Mouse (Mus musculus) stomach, postnatal 0 days (tissue): ENCODE data around the gene Dock1. TPM values are rescaled to one million over a fixed set of nuclear protein-coding genes. Genes with fewer than 3 reads are reported as not detected.
A peak's percentile ranks its signal among the peaks of the same experiment; 100 is the strongest.

Source experiments
- ATAC-seq: fragments of 200-750 bp; cut with Nextera tagmentation; 2 replicates; pipeline ENCODE4 v1.8.0; 2017; ENCODE audit not compliant: low FRiP score, low TSS enrichment
- DNase-seq: peaks from one replicate; pipeline ENCODE4 v3.0.0-alpha.2; 2016; ENCODE audit warnings: low spot score
- H3K27ac ChIP-seq: fragments of 300-500 bp; sonication (generic); replicated peaks from 2 replicates; pipeline ENCODE4 v1.5.1; 2014; ENCODE audit warnings: mild to moderate bottlenecking, control low read depth
- H3K27me3 ChIP-seq: fragments of 300-500 bp; sonication (generic); 2 replicates; pipeline ENCODE4 v1.6.1; 2014; ENCODE audit warnings: low read length; ENCODE audit not compliant: control insufficient read depth, insufficient read depth
- H3K36me3 ChIP-seq: fragments of 300-500 bp; sonication (generic); 2 replicates; pipeline ENCODE4 v1.6.1; 2014; ENCODE audit warnings: low read length, mixed read lengths; ENCODE audit not compliant: control insufficient read depth, insufficient read depth
- H3K4me1 ChIP-seq: fragments of 300-500 bp; sonication (generic); replicated peaks from 2 replicates; pipeline ENCODE4 v1.6.1; 2014; ENCODE audit warnings: antibody characterized with exemption; ENCODE audit not compliant: control insufficient read depth, insufficient read depth
- H3K4me2 ChIP-seq: fragments of 300-500 bp; sonication (generic); replicated peaks from 2 replicates; pipeline ENCODE4 v1.6.1; 2014; ENCODE audit warnings: low read depth, mild to moderate bottlenecking, control low read depth, moderate library complexity
- H3K4me3 ChIP-seq: fragments of 300-500 bp; sonication (generic); 2 replicates; pipeline ENCODE4 v1.5.1; 2014; ENCODE audit warnings: low read depth, low read length, control low read depth
- H3K9ac ChIP-seq: fragments of 300-500 bp; sonication (generic); 2 replicates; pipeline ENCODE4 v1.6.1; 2014; ENCODE audit warnings: mild to moderate bottlenecking, low read length, control low read depth, mixed read lengths
- H3K9me3 ChIP-seq: fragments of 300-500 bp; sonication (generic); 2 replicates; pipeline ENCODE4 v1.6.1; 2016; ENCODE audit warnings: low read length; ENCODE audit not compliant: control insufficient read depth
- CTCF ChIP-seq: IDR thresholded peaks from 2 replicates; pipeline ENCODE4 v1.5.1; 2016; ENCODE audit warnings: antibody characterized with exemption, low read depth, mild to moderate bottlenecking, moderate library complexity
- EP300 ChIP-seq: optimal IDR thresholded peaks from 2 replicates; pipeline ENCODE3; 2016; ENCODE audit warnings: antibody characterized with exemption
- WGBS: fragments of 180-500 bp; shearing (Covaris S2); extraction: QIAGEN DNeasy Blood & Tissue Kit; methylation state at CpG from one replicate; pipeline ENCODE4 v1.1.7; 2014; 5-methylcytosine and 5-hydroxymethylcytosine counted together
- polyA plus RNA-seq: library from polyadenylated mRNA; unstranded; fragments of >200 nt; fragmentation: Nextera tagmentation; extraction: Ambion mirVana; gene quantifications from 2 replicates; pipeline ENCODE4 v1.2.1, GENCODE M21; 2015

The Dock1 gene
- polyA plus RNA-seq, 1 experiment from 2014 or later: 8.5 TPM

GRCm38 (mm10) chr7:135208947-135209567, 538.6 kb downstream of the Dock1 start:
- Histone ChIP-seq H3K4me3 (no peak overlapping the region), H3K9ac (no peak overlapping the region), H3K4me1 (no peaks in the 10 kb centered on the region), H3K27ac (no peak overlapping the region), H3K36me3 (no peaks in the 10 kb centered on the region), H3K9me3 (no peaks in the 10 kb centered on the region), H3K4me2 (no peak overlapping the region), H3K27me3 (no peaks in the 10 kb centered on the region)
- WGBS: 91% methylated on average over 6 of the region's 6 CpGs
- ATAC-seq (no peak), DNase-seq (no peak)
- no peak for TF ChIP-seq CTCF
- no peak for TF ChIP-seq EP300

GRCm38 (mm10) chr7:135210296-135210695, 539.8 kb downstream of the Dock1 start:
- Histone ChIP-seq H3K27ac (no peak overlapping the region), H3K36me3 (no peaks in the 10 kb centered on the region), H3K9me3 (no peaks in the 10 kb centered on the region), H3K27me3 (no peaks in the 10 kb centered on the region), H3K9ac (no peak overlapping the region), H3K4me3 (no peak overlapping the region), H3K4me1 (no peaks in the 10 kb centered on the region), H3K4me2 (no peak overlapping the region)
- no peak for ATAC-seq
- DNase-seq: no peak
- TF ChIP-seq CTCF (no peak), EP300 (no peak)

GRCm38 (mm10) chr7:135210831-135211230, 540.4 kb downstream of the Dock1 start:
- TF ChIP-seq EP300: no peak
- TF ChIP-seq CTCF: no peak
- H3K9me3 ChIP-seq: no peaks in the 10 kb centered on the region
- H3K27ac ChIP-seq: no peak overlapping the region
- no peak overlapping the region for H3K9ac ChIP-seq
- DNase-seq (no peak), ATAC-seq (no peak)
- no peaks in the 10 kb centered on the region for H3K4me1 ChIP-seq
- H3K36me3 ChIP-seq: no peaks in the 10 kb centered on the region
- no peak overlapping the region for H3K4me2 ChIP-seq
- H3K27me3 ChIP-seq: no peaks in the 10 kb centered on the region
- H3K4me3 ChIP-seq: no peak overlapping the region
- WGBS: 85% methylated on average over 2 of the region's 2 CpGs

DNA sequence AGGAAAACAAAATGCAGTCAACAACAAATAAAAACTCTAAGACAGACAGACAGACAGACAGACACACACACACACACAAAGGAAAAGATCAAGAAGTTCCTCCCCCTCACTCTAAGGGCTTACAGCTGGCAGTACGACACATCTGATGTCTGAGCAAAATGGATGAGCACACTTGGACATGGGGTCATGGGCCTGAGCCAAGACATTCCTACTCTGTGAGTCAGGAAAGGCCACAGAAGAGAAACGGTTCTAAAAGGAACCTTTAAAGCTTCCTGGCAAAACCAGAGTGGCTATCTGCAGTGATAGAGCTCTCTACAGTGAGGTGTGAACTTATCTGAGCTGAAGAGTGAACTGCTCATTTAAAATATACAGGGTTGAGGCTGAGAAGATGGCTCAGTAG, 542.1 kb downstream of the Dock1 start:
- Histone ChIP-seq H3K4me2 (no peak overlapping the region), H3K27me3 (no peaks in the 10 kb centered on the region)

GRCm38 (mm10) chr7:135221475-135221874, 551.0 kb downstream of the Dock1 start:
- Histone ChIP-seq H3K36me3 (no peaks in the 10 kb centered on the region), H3K27ac (no peak overlapping the region), H3K4me2 (no peak overlapping the region), H3K9ac (no peak overlapping the region), H3K4me1 (no peaks in the 10 kb centered on the region), H3K27me3 (no peaks in the 10 kb centered on the region), H3K4me3 (no peak overlapping the region), H3K9me3 (no peaks in the 10 kb centered on the region)
- 69% methylated on average over 2 of the region's 2 CpGs for WGBS
- no peak for ATAC-seq
- no peak for DNase-seq
- TF ChIP-seq CTCF: no peak
- no peak for TF ChIP-seq EP300

More for the DNA sequence above, 542.1 kb downstream of the Dock1 start:
- peak; percentile 17 for DNase-seq
- H3K9ac ChIP-seq: no peak overlapping the region
- H3K4me3 ChIP-seq: no peak overlapping the region
- H3K9me3 ChIP-seq: no peaks in the 10 kb centered on the region
- H3K36me3 ChIP-seq: no peaks in the 10 kb centered on the region
- H3K27ac ChIP-seq: no peak overlapping the region
- WGBS: 22% methylated on average over 2 of the region's 2 CpGs
- H3K4me1 ChIP-seq: no peaks in the 10 kb centered on the region
- no peak for ATAC-seq
- no peak for TF ChIP-seq EP300
- TF ChIP-seq CTCF: no peak
